Mouse (Mus musculus) neural tube, embryonic 15.5 days (tissue): ENCODE results near the gene Sez6. TPM values are rescaled to one million over a fixed set of nuclear protein-coding genes. Genes with fewer than 3 reads are reported as not detected.

Source experiments
- ATAC-seq: fragments of 200-750 bp; cut with Nextera tagmentation; 2 replicates; pipeline ENCODE4 v1.8.0; 2017; ENCODE audit warnings: mild to moderate bottlenecking, moderate TSS enrichment, moderate library complexity; ENCODE audit not compliant: low FRiP score
- H3K27ac ChIP-seq: fragments of 300-500 bp; sonication (generic); replicated peaks from 2 replicates; pipeline ENCODE4 v1.5.1; 2015; ENCODE audit warnings: mild to moderate bottlenecking, inconsistent platforms
- H3K27me3 ChIP-seq: fragments of 300-500 bp; sonication (generic); replicated peaks from 2 replicates; pipeline ENCODE4 v1.6.1; 2015; ENCODE audit warnings: inconsistent platforms
- H3K36me3 ChIP-seq: fragments of 300-500 bp; sonication (generic); 2 replicates; pipeline ENCODE4 v1.6.1; 2015; ENCODE audit warnings: inconsistent platforms
- H3K4me1 ChIP-seq: fragments of 300-500 bp; sonication (generic); 2 replicates; pipeline ENCODE4 v1.6.1; 2015; ENCODE audit warnings: inconsistent platforms
- H3K4me2 ChIP-seq: fragments of 300-500 bp; sonication (generic); 2 replicates; pipeline ENCODE4 v1.6.1; 2015; ENCODE audit warnings: inconsistent platforms, mild to moderate bottlenecking, moderate library complexity
- H3K4me3 ChIP-seq: fragments of 300-500 bp; sonication (generic); replicated peaks from 2 replicates; pipeline ENCODE4 v1.5.1; 2015; ENCODE audit warnings: mild to moderate bottlenecking, inconsistent platforms
- H3K9ac ChIP-seq: fragments of 300-500 bp; sonication (generic); replicated peaks from 2 replicates; pipeline ENCODE4 v1.6.1; 2015; ENCODE audit warnings: mild to moderate bottlenecking, inconsistent platforms
- H3K9me3 ChIP-seq: fragments of 300-500 bp; sonication (generic); replicated peaks from 2 replicates; pipeline ENCODE4 v1.6.1; 2016; ENCODE audit warnings: inconsistent platforms
- WGBS: fragments of 180-500 bp; shearing (Covaris S2); methylation state at CpG from one replicate; pipeline ENCODE4 v1.1.7; 2015; ENCODE audit warnings: mixed read lengths; 5-methylcytosine and 5-hydroxymethylcytosine counted together
- polyA plus RNA-seq: library from polyadenylated mRNA; unstranded; fragments of >200 nt; fragmentation: Nextera tagmentation; extraction: Ambion mirVana; gene quantifications from 2 replicates; pipeline ENCODE4 v1.2.1, GENCODE M21; 2015

Sez6 gene
- polyA plus RNA-seq, 1 experiment from 2014 or later: 123 TPM

DNA sequence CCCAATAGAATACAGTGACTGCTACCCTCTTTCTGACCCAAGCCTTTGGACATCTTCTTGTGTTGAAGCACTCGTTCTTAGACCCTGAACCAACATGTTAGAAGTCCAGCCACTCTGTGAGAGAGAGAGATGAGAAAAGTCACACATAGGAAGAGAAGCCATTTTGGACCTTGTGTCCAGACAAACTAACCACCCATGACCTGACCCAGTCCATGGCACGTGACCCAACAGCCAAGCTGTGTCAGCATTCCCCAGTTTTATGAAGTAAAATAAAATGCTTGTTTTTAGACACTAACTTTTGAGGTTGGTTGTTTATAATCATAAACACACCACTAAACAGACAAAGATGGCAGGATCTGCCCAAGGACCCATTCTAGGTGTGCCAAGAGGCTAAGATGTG, 35.6 kb upstream of the Sez6 start:
- no peak overlapping the region for H3K4me3 ChIP-seq
- H3K4me1 ChIP-seq: peaks cover 70% of the 10 kb centered on the region
- peak overlapping the region; percentile 76; the same call in 1 of the 2 replicates for H3K27ac ChIP-seq
- H3K4me2 ChIP-seq: no peak overlapping the region
- no peak for ATAC-seq
- peaks cover 5% of the 10 kb centered on the region; the same call in 1 of the 2 replicates for H3K27me3 ChIP-seq
- no peaks in the 10 kb centered on the region for H3K36me3 ChIP-seq
- H3K9me3 ChIP-seq: no peaks in the 10 kb centered on the region
- H3K9ac ChIP-seq: no peak overlapping the region
- 77% methylated on average over 2 of the region's 2 CpGs for WGBS

DNA sequence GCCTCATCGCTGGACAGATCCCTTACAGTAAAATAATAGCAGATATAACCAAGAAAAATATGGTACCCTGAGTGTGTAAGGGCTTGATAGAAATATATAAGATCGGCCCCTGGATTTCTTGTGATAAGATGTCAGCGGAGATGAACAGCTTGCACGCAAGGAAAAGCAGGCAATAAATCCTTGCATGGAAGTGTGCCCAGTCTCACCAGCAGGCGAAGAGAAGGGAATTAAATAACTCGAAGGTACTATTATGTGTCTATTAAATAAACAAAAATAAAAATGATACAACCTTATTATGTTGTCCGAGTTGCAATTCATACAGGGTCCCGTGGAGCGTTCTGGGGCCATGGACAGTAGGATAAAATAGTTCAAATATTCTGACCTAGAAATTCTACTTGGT, 34.6 kb upstream of the Sez6 start:
- Histone ChIP-seq H3K4me1 (peaks cover 63% of the 10 kb centered on the region), H3K9me3 (no peaks in the 10 kb centered on the region), H3K27me3 (peaks cover 5% of the 10 kb centered on the region; the same call in 1 of the 2 replicates), H3K36me3 (no peaks in the 10 kb centered on the region), H3K27ac (peak overlapping the region; percentile 78), H3K4me2 (peak overlapping the region; percentile 35; the same call in 1 of the 2 replicates), H3K4me3 (no peak overlapping the region), H3K9ac (no peak overlapping the region)
- WGBS: 28% methylated on average over 9 of the region's 9 CpGs
- no peak for ATAC-seq

DNA sequence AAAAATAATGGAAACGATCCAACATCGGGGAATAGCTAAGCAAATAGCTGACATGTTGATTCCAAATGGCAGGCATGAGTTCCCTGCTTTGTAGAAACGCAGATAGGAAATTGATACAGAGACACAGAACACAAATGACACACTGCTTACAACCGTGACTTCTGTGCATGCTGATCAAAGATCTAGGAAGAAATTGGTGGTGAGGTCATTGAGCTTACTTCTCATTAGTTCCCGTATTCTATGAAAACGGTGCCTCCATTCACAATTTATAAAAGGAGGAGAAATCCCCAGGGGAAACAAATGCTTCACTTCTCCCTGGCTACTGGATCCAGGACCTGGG, 34.1 kb upstream of the Sez6 start:
- ATAC-seq: no peak
- Histone ChIP-seq H3K27me3 (peaks cover 5% of the 10 kb centered on the region; the same call in 1 of the 2 replicates), H3K4me1 (peaks cover 66% of the 10 kb centered on the region), H3K4me2 (peak overlapping the region; percentile 35), H3K9me3 (no peaks in the 10 kb centered on the region), H3K36me3 (no peaks in the 10 kb centered on the region), H3K4me3 (no peak overlapping the region), H3K27ac (peak overlapping the region; percentile 78), H3K9ac (peak overlapping the region; percentile 29; the same call in 1 of the 2 replicates)
- 22% methylated on average over 6 of the region's 6 CpGs for WGBS

DNA sequence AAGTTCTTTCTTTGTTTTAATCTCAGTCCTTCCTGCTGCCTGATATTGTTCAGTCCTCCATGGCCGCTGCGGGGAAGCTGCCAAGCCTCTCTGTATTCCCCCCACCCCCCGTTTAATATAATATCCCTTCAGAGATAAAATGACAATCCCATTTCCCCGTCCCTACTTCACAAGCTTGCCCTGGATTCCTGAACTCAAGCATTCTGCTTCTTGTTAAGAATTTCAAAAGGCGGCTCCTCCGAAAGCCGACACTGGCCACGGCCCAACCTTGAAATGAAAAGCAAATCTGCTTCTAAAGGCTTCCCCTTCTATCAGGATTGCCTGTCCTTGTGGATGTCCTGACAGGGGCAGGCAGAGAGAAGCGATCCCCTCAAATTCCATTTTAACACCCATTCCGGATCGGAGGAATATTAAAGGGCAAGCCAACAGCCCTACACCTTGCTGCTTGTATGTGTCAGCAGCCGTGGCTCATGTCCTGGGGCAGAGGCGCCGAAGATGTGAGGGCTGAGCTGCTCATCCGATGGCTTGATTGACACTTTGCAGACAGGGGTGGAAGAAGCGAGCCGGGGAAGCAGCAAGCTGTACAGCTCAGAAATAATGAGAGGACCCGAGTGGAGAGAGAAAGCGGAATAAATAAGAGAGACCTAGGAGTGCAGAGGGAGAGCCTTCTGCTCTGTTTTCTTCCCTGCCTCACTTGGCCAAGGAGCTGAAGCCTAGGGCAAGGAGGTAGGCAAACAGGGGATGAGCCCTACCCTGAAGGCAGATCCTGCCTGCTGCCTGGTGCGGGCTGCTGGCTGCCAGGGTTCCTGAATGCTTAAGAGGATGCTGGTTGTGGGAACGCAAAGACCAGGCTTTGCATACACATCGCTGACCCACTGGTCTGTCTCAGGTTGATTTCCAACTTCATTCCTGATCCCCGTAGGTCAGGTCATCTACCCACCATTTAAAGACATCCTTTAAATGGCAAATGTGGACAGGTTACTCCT, 33.5 kb upstream of the Sez6 start:
- Histone ChIP-seq H3K4me1 (peaks cover 69% of the 10 kb centered on the region), H3K4me2 (peak overlapping the region; percentile 35), H3K27me3 (peaks cover 5% of the 10 kb centered on the region; the same call in 1 of the 2 replicates), H3K9me3 (no peaks in the 10 kb centered on the region), H3K36me3 (no peaks in the 10 kb centered on the region), H3K27ac (peak overlapping the region; percentile 78), H3K9ac (peak overlapping the region; percentile 29), H3K4me3 (no peak overlapping the region)
- ATAC-seq: no peak
- 17% methylated on average over 23 of the region's 23 CpGs for WGBS

DNA sequence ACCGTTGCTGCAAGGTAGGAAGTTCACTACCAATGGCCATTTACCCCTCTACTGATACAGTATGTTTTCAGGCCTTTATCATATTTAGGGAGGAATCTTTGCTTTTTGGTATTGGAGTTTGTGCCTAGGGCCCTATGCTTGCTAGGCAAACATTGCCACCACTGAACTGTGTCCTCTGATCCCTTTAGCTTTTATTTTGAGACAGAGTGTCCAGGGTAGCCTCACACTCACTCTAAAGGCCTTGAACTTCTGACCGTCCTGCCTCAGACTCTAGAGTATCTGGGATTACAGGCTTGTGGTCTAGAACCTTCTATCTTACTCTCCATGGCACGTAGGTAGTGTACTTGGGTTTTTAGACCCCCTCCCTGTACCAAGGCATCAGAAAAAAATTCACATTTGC, 30.4 kb upstream of the Sez6 start:
- WGBS: 92% methylated on average over 3 of the region's 3 CpGs
- H3K9ac ChIP-seq: no peak overlapping the region
- peaks cover 56% of the 10 kb centered on the region for H3K4me1 ChIP-seq
- H3K4me3 ChIP-seq: no peak overlapping the region
- ATAC-seq: no peak
- no peaks in the 10 kb centered on the region for H3K9me3 ChIP-seq
- peaks cover 5% of the 10 kb centered on the region; the same call in 1 of the 2 replicates for H3K27me3 ChIP-seq
- H3K36me3 ChIP-seq: no peaks in the 10 kb centered on the region
- no peak overlapping the region for H3K27ac ChIP-seq
- no peak overlapping the region for H3K4me2 ChIP-seq

DNA sequence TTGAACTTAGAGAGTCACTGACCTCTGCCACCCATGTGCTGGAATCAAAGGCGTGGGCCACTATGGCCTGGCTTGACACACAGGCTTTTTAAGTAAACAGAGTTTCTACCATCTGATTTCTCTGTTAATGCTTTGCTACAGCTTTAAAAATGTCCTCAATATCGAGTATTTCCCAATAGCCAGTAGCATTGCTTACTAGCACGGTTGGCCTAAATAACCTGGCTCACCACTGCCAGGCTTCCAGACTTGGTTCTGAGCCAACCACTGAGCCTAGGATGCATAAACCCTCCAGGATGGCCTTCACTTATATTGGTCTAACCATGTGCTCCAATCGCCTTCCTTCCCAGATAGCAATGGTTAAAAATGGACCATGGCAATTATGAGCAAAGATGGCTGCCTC, 29.9 kb upstream of the Sez6 start:
- Histone ChIP-seq H3K4me1 (peaks cover 51% of the 10 kb centered on the region), H3K9me3 (no peaks in the 10 kb centered on the region), H3K4me2 (no peak overlapping the region), H3K36me3 (no peaks in the 10 kb centered on the region), H3K9ac (no peak overlapping the region), H3K4me3 (no peak overlapping the region), H3K27ac (no peak overlapping the region), H3K27me3 (peaks cover 5% of the 10 kb centered on the region; the same call in 1 of the 2 replicates)
- ATAC-seq: no peak
- WGBS: 83% methylated on average over 4 of the region's 4 CpGs

DNA sequence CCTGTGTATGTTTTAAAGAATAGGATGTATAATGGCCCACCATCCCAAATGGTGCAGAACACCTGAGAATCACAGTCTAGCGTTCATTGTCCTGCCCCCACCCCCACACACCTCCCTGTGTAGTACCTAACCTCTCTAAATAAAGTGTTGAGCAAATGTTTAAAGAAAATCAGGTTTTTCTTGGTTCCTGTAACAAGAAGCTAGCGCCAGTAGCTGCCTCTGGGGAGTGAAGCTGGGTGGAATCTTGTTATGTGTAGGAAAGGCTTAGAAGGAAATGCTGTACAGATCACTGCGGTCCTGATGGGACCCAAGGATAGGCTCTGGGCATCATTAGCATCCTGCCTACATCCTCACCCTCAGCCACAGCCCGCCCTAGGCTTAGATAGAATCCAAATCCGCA, 29.2 kb upstream of the Sez6 start:
- no peak overlapping the region for H3K9ac ChIP-seq
- WGBS: 62% methylated on average over 5 of the region's 5 CpGs
- no peaks in the 10 kb centered on the region for H3K36me3 ChIP-seq
- no peak overlapping the region for H3K4me3 ChIP-seq
- H3K27me3 ChIP-seq: peaks cover 5% of the 10 kb centered on the region; the same call in 1 of the 2 replicates
- H3K9me3 ChIP-seq: no peaks in the 10 kb centered on the region
- no peak overlapping the region for H3K4me2 ChIP-seq
- peak overlapping the region; percentile 67 for H3K27ac ChIP-seq
- peaks cover 50% of the 10 kb centered on the region for H3K4me1 ChIP-seq
- ATAC-seq: no peak

DNA sequence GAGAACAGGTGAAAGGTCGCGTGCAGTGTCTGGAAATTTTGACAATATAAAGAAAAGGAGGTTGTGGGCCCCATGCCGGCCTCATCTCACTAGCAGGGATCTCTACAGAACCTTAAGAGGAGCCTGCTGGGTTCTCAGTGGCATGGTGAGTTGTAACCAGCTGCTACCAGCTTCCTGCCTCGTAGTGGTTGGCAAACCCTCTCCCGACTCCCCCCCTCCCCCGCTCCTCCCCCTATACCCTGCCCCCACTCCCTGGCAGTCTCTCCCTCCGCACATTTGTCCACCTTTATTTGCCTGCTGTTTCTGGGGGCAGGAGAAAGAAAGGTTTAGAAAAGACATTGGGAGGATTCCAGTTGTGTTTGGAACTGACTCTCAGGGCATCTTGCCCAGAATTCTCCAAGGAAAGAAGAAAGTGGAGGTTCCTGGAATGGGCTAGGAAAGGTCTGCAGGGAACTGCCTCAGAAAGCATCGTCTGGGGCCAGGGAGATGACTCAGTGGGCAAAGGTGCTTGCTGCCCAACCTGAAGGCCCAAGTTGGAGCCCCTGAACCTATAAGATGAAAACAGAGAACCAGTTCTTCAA, 28.7 kb upstream of the Sez6 start:
- no peaks in the 10 kb centered on the region for H3K36me3 ChIP-seq
- no peak overlapping the region for H3K9ac ChIP-seq
- H3K9me3 ChIP-seq: no peaks in the 10 kb centered on the region
- H3K4me1 ChIP-seq: peaks cover 50% of the 10 kb centered on the region
- no peak overlapping the region for H3K4me3 ChIP-seq
- H3K4me2 ChIP-seq: no peak overlapping the region
- 40% methylated on average over 8 of the region's 8 CpGs for WGBS
- H3K27me3 ChIP-seq: peaks cover 5% of the 10 kb centered on the region; the same call in 1 of the 2 replicates
- ATAC-seq: no peak
- peak overlapping the region; percentile 67 for H3K27ac ChIP-seq

DNA sequence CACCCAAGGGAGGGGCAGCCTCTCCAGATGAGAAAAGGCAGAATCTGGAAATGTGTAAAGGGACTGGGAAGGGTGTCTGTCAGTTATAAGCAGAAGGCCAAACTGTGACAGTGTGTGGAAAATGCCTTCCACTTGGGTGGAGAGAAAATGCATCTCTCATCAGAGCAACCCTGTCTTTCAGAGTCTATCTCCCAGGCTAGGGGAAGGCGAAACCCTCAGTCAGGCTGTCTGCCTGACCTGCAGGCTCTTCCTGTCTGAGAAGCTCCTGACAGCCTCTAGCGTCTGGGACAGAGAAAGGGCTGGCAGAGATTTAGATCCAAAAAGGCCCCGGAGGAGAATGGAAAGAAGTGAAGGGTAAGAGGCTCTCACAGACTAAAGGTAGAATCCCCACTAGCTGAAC, 26.8 kb upstream of the Sez6 start:
- no peaks in the 10 kb centered on the region for H3K36me3 ChIP-seq
- 0 out of 2 replicates have a peak, but pooled peaks cover 4% of the 10 kb centered on the region for H3K27me3 ChIP-seq
- H3K4me3 ChIP-seq: no peak overlapping the region
- H3K9me3 ChIP-seq: no peaks in the 10 kb centered on the region
- WGBS: 25% methylated on average over 3 of the region's 3 CpGs
- H3K9ac ChIP-seq: no peak overlapping the region
- ATAC-seq: no peak; the same call in 1 of the 2 replicates
- H3K27ac ChIP-seq: peak overlapping the region; percentile 68
- H3K4me2 ChIP-seq: no peak overlapping the region
- H3K4me1 ChIP-seq: peaks cover 42% of the 10 kb centered on the region

DNA sequence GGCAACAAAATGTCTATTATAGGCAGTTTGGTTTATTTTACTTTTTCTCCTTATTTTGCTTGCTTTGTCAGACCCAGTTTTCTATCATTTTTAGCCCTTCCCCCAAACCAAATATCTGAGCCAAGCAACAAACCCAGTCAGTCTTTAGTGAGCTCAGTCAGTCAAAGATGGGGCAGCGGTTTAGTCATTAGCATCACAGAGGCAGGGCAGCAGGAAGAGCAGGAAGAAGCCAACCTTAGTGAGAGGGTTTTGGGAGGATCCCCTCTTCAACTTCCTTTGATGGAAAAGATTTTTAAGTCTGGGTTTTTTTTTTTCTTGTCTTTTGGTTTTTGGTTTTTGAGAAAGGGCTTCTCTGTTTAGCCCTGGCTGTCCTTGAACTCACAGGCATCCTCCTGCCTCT, 25.9 kb upstream of the Sez6 start:
- H3K9ac ChIP-seq: no peak overlapping the region
- peaks cover 48% of the 10 kb centered on the region for H3K4me1 ChIP-seq
- WGBS: 51% methylated on average over 1 of the region's 1 CpGs

DNA sequence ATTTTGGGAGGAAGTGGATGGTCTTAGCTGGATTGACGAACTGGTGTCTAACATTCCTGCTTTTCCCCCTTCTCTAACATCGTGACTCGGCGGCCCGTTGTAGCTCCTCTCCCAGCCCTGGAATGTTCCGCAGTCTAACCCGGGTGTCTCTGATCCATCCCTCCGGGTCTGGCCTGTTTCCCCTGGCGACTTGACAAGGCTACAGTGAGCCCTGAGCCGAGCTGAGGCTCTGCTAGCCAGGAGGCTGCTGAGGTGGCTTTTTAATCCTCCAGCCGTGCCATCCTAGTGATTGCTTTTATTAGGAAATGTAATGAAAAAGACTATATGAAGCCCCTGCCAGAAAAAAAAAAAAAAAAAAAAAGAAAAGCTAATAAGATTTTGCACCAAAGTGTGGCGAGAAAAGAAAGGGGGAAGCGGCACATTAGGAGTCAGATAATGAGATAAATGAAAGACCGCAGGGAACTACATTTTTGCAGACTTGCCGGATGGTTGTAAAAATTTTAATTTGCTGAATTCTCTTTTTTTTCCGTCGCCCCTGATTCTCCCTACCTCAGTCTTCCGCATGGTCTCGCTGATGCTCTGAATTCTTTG, 24.4 kb upstream of the Sez6 start:
- Histone ChIP-seq H3K9me3 (no peaks in the 10 kb centered on the region), H3K4me3 (no peak overlapping the region), H3K9ac (no peak overlapping the region), H3K4me2 (peak overlapping the region; percentile 13; the same call in 1 of the 2 replicates), H3K36me3 (no peaks in the 10 kb centered on the region), H3K27ac (peak overlapping the region; percentile 74), H3K4me1 (peaks cover 46% of the 10 kb centered on the region), H3K27me3 (peaks cover 7% of the 10 kb centered on the region; the same call in 1 of the 2 replicates)
- no peak for ATAC-seq
- 24% methylated on average over 19 of the region's 19 CpGs for WGBS

More for the DNA sequence above, 25.9 kb upstream of the Sez6 start:
- H3K27ac ChIP-seq: no peak overlapping the region
- no peak overlapping the region for H3K4me2 ChIP-seq
- no peak overlapping the region for H3K4me3 ChIP-seq
- H3K9me3 ChIP-seq: no peaks in the 10 kb centered on the region
- ATAC-seq: no peak
- H3K27me3 ChIP-seq: 0 out of 2 replicates have a peak, but pooled peaks cover 4% of the 10 kb centered on the region
- H3K36me3 ChIP-seq: no peaks in the 10 kb centered on the region
